Mouse (Mus musculus) 3T3-L1 (cell line): Measurements from ENCODE around the gene Plau.

ENCODE experiments used
- DNase-seq: peaks from one replicate; pipeline ENCODE4 v3.0.0-alpha.2; 2015; ENCODE audit warnings: low read depth, low spot score

The Plau gene

GRCm38 (mm10) chr14:20806116-20806840 lies 30.2 kb upstream of the Plau start:
- DNase-seq = no peak

- peak; percentile 69 for DNase-seq
These were observed 27.1 kb upstream of the Plau start for GRCm38 (mm10) chr14:20809349-20809748.

GRCm38 (mm10) chr14:20809820-20810219 lies 26.6 kb upstream of the Plau start:
- peak; percentile 82 for DNase-seq

DNA sequence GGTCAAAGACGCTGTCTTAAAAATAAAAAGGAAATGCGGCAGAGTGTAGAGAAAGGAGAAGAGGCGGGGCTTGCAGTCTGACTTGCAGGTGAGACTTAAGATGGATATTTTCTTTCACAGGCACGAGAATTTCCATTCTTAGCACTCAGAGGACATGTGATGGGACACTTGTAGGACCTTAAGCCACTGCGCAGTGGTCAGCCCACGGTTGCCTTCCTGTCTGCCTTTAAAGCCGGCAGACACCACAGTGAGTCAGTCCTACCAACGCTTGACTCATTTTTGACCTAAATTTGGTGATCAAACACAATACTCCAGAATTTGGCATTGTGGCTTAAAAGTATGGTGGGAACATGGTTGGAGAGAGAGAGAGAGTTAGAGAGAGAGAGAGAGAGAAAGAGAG lies 25.2 kb upstream of the Plau start:
- peak; percentile 48 for DNase-seq

GRCm38 (mm10) chr14:20811779-20812406 lies 24.6 kb upstream of the Plau start:
- DNase-seq = no peak

DNA sequence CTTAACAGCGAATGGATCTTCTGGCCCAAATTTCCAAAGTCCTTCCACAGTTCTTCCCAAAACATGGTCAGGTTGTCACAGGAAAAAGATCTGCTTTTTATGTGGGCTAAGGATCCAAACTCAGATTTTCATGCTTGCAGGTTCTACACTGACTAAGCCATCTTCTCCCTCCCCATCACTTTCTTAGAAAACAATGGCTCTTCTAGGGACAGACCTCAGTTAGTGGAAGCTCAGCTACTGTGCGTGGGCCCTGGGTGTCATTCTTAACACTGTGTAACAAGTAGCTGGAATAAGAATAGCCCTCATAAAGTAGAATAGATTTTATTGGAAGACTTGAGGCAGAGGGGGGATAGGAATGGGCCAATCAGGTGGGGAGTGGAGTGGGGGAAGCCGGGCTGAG lies 21.0 kb upstream of the Plau start:
- DNase-seq = no peak

GRCm38 (mm10) chr14:20824517-20824916 lies 11.9 kb upstream of the Plau start:
- no peak for DNase-seq

- no peak for DNase-seq
These were observed 10.9 kb upstream of the Plau start for GRCm38 (mm10) chr14:20825516-20825915.

- no peak for DNase-seq
These were observed 9.4 kb upstream of the Plau start for GRCm38 (mm10) chr14:20827061-20827460.

- no peak for DNase-seq
These were observed 9.0 kb upstream of the Plau start for GRCm38 (mm10) chr14:20827491-20827890.

GRCm38 (mm10) chr14:20828524-20828923 lies 7.9 kb upstream of the Plau start:
- DNase-seq = no peak

DNA sequence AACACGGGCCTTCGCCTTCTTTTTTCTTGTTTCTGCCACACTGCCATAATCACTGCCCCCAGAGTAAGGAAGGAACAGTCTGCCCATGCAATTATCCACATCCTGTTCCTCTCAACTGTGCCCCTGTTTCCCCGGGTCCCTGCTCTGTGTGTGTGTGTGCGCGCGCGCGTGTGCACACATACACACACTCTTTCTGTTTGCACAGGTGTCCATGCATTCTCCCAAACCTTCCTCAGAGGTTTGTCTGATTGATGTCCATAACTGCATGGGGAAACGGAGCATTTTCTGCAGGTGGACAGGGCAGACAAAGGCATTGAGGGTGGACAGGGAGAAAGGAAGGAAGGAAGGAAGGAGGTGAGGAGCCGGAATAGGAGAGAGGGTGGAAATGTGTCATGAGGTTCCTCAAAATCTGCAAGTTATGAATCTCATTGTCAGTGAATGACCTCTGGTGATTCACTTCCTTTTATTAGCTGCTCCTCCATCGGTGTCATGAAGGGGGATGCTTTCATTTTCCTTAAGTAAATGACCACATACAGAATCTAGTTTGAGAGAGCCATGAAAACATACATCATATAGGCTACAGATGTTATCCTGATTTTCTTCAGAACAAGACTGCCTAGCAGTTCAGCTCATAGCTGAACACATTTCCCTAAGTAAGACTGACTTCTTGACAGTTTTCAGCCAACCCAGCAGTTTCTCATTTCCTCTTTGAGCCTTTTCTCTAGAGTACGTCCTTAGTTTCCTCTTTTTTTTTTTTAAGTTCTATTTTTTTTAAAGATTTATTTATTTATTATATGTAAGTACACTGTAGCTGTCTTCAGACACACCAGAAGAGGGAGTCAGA lies 6.7 kb upstream of the Plau start:
- no peak for DNase-seq

DNA sequence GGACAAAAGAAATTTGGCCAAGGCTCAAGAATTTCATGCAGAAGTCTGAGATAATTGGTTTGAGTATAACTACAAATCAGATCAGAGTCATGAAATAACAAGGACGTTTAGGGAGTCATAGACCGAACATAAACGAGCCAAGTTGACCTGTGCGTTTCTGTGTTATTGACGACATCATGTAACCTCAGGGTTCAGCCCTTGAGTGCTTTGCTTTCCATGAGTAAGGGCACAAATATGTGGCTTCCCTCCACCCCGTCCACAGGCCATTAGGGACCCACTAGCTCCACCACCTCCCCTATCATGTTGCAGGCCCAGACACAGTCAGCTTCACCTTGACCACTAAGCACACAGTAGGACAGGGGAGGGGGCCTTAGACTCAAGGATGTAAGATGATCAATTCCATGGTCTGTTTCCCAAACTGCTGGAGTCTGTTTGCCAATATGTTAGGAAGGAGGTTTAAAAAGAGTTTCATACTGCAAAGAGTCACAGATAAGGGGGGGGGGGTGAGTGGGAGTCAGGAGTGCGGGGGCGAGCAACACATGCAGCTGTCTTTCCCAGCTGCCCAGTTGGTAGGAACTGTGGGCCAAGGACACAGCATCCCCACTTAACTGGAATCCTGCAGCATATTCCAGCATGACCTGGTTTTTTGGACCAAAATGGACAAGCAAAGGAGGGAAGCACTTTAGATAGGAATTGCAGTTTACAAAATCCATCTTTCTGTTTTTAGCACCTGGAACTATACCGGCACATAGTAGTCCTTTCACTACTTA lies 5.1 kb upstream of the Plau start:
- DNase-seq = peak; percentile 82

GRCm38 (mm10) chr14:20831915-20832314 lies 4.5 kb upstream of the Plau start:
- no peak for DNase-seq

GRCm38 (mm10) chr14:20833525-20833924 lies 2.9 kb upstream of the Plau start:
- no peak for DNase-seq

- no peak for DNase-seq
These were observed 2.3 kb upstream of the Plau start for GRCm38 (mm10) chr14:20834136-20834535.

GRCm38 (mm10) chr14:20836905-20837376 lies 481 bp downstream of the Plau start:
- DNase-seq = no peak

GRCm38 (mm10) chr14:20837681-20838080 lies 1.2 kb downstream of the Plau start:
- no peak for DNase-seq

GRCm38 (mm10) chr14:20841526-20841925 lies 5.1 kb downstream of the Plau start:
- no peak for DNase-seq

DNA sequence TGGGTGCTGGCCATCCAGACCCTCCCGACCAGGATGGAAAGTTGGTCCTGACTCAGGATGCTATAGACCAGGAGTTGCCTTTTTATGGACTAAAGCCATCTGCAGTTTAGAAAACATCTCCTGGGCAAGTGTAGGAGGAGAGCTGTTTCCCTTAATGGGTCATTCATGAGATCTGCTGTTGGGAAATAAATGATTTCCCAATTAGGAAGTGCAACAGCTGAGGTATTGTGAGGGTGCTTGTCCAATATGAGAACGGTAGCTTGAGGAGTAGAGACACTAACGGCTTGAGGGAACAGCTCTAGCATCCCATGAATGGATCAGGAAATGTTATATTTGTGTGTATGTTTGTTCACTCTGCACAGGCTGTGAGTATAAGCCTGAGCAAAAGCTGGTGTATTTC lies 6.2 kb downstream of the Plau start:
- no peak for DNase-seq

- DNase-seq = no peak
These were observed 7.7 kb downstream of the Plau start for GRCm38 (mm10) chr14:20844126-20844525.
